Mouse (Mus musculus): ENCODE data around the gene Dcxr. TPM values are rescaled to one million over a fixed set of nuclear protein-coding genes. Genes with fewer than 3 reads are reported as not detected.

The Dcxr gene
- polyA plus RNA-seq, 1 experiment from 2014 or later, result 17.2 TPM

- DNase-seq (ENCODE audit: low read depth, low spot score), result no peak
- no peak for TF ChIP-seq CTCF (IDR thresholded peaks at IDR 0.05)
- ATAC-seq, result no peak
- ChIA-PET POLR2A (interaction anchor here (0.6 to 1.9 kb wide), 6 partner anchors 9 to 130 kb away, joined by 3 to 5 read pairs (median 4); no protein-coding TSS in a partner anchor), CTCF (interaction anchor here (0.8 to 3.7 kb wide), 6 partner anchors 12 to 64 kb away, joined by 3 to 16 read pairs (median 6); no protein-coding TSS in a partner anchor)
- in situ Hi-C loops (cut with MboI; ENCODE audit: low pct_unique_long_range_greater_than_20kb), result loop anchor here (5.0 kb wide), 2 partner anchors 55 to 85 kb away; partner anchors contain the start of gene Sirt7
- H3K27me3 ChIP-seq, result no peaks in the 10 kb centered on the region
Observed at GRCm38 (mm10) chr11:120711980-120712604, 15.0 kb downstream of the Dcxr start.

GRCm38 (mm10) chr11:120710672-120711071 is 16.4 kb downstream of the Dcxr start:
- ATAC-seq, result no peak
- DNase-seq (ENCODE audit: low read depth, low spot score), result no peak
- in situ Hi-C loops (cut with MboI; ENCODE audit: low pct_unique_long_range_greater_than_20kb), result loop anchor here (5.0 kb wide), 2 partner anchors 53 to 83 kb away; partner anchors contain the start of gene Sirt7
- no peak for TF ChIP-seq CTCF (IDR thresholded peaks at IDR 0.05)
- ChIA-PET POLR2A (interaction anchor here (0.6 to 1.9 kb wide), 6 partner anchors 13 to 331 kb away, joined by 3 to 5 read pairs (median 4); no protein-coding TSS in a partner anchor), CTCF (interaction anchor here (2.3 to 3.7 kb wide), 2 partner anchors 52 to 66 kb away, joined by 7 to 16 read pairs; no protein-coding TSS in a partner anchor)
- no peaks in the 10 kb centered on the region for H3K27me3 ChIP-seq

DNA sequence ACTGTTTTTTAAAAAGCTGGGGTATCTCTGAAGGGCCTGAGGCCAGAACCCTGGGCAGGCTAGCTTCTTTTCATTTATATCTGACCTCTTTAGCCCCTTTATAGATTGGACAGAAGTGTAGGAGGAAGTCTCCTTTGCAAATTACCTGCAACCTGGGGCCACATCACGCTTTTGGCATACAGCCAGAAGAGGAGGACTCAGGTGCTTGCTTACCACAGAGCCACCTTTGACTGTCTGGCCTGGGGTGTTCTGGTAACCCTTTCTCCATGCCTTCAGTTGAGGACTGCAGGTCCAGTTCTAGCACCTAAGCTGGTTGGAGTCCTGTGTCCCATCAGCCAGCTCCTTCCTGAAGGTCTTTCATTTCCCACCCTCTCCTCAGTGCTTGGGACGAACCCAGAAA is 17.5 kb downstream of the Dcxr start:
- CTCF ChIA-PET, result interaction anchor here (1.6 to 3.7 kb wide), 2 partner anchors 50 to 67 kb away, joined by 6 to 16 read pairs; no protein-coding TSS in a partner anchor
- no peaks in the 10 kb centered on the region for H3K27me3 ChIP-seq
- POLR2A ChIA-PET, result interaction anchor here (1.0 kb wide), 1 partner anchor 15 kb away, joined by 4 read pairs; no protein-coding TSS in a partner anchor
- no peak for ATAC-seq
- no peak for DNase-seq (ENCODE audit: low read depth, low spot score)
- no peak for TF ChIP-seq CTCF (IDR thresholded peaks at IDR 0.05)
- in situ Hi-C loops (cut with MboI; ENCODE audit: low pct_unique_long_range_greater_than_20kb), result no loop called here

DNA sequence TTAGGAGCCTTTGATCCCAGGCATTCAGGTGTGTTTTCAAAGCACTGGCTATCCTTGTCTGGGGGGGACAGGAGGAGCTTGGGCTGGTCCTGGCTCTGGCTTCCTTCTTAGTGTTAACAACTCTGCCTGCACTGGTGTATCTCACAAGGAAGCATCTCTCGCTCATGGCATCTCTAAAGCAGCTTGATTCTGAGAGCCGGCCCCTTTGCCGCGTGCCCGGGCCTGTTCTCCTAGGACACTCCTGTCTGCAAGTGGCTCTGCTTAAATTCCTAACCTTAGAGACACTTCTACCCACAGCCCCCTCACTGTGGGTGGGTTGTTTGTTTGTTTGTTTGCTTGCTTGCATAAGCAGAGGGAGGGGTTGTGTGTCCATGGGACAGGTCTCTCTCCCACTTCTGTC is 19.1 kb downstream of the Dcxr start:
- no peaks in the 10 kb centered on the region for H3K27me3 ChIP-seq
- TF ChIP-seq CTCF (IDR thresholded peaks at IDR 0.05), result no peak
- in situ Hi-C loops (cut with MboI; ENCODE audit: low pct_unique_long_range_greater_than_20kb), result no loop called here
- ATAC-seq (no peak), DNase-seq (ENCODE audit: low read depth, low spot score) (no peak)
- ChIA-PET POLR2A (no interaction called here), CTCF (interaction anchor here (1.1 kb wide), 1 partner anchor 10 kb away, joined by 3 read pairs; no protein-coding TSS in a partner anchor)

- ChIA-PET CTCF (interaction anchor here (1.6 kb wide), 1 partner anchor 10 kb away, joined by 6 read pairs; no protein-coding TSS in a partner anchor), POLR2A (no interaction called here)
- no peaks in the 10 kb centered on the region for H3K27me3 ChIP-seq
- in situ Hi-C loops (cut with MboI; ENCODE audit: low pct_unique_long_range_greater_than_20kb), result no loop called here
- ATAC-seq, result no peak
- no peak for DNase-seq (ENCODE audit: low read depth, low spot score)
- no peak for TF ChIP-seq CTCF (IDR thresholded peaks at IDR 0.05)
Observed at GRCm38 (mm10) chr11:120707225-120707624, 19.9 kb downstream of the Dcxr start.

DNA sequence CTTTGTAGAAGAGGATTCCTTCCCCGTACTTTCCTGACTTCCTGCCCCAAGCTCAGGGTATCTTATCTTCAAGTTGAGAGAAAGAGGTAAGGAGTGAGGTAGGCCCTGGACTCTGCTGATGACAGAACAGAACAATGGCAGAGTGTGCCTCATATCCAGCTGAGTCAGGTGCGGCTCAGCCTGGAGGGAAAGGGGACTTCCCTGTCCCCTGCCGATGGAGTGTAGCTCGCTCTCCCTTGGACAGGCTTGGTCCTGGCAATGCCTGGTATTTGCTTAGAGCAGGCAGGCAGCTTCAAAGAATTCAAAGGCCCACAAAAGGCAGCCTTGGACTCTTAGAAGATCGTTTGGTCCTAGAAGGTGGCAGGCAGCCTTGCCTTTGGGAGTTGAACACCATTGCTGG is 21.0 kb downstream of the Dcxr start:
- TF ChIP-seq CTCF (IDR thresholded peaks at IDR 0.05), result no peak
- ChIA-PET CTCF (interaction anchor here (0.9 to 1.6 kb wide), 2 partner anchors 8 to 46 kb away, joined by 4 to 6 read pairs; no protein-coding TSS in a partner anchor), POLR2A (no interaction called here)
- in situ Hi-C loops (cut with MboI; ENCODE audit: low pct_unique_long_range_greater_than_20kb), result no loop called here
- ATAC-seq (no peak), DNase-seq (ENCODE audit: low read depth, low spot score) (no peak)
- H3K27me3 ChIP-seq, result no peaks in the 10 kb centered on the region

- no peaks in the 10 kb centered on the region for H3K27me3 ChIP-seq
- ATAC-seq (no peak), DNase-seq (ENCODE audit: low read depth, low spot score) (no peak)
- in situ Hi-C loops (cut with MboI; ENCODE audit: low pct_unique_long_range_greater_than_20kb), result no loop called here
- ChIA-PET POLR2A (interaction anchor here (0.7 kb wide), 1 partner anchor 194 kb away, joined by 3 read pairs; no protein-coding TSS in a partner anchor), CTCF (interaction anchor here (3.3 kb wide), 1 partner anchor 72 kb away, joined by 9 read pairs; no protein-coding TSS in a partner anchor)
- no peak for TF ChIP-seq CTCF (IDR thresholded peaks at IDR 0.05)
Observed at GRCm38 (mm10) chr11:120704486-120705325, 22.4 kb downstream of the Dcxr start.

GRCm38 (mm10) chr11:120703696-120704454 is 23.2 kb downstream of the Dcxr start:
- DNase-seq (ENCODE audit: low read depth, low spot score) (no peak), ATAC-seq (no peak)
- in situ Hi-C loops (cut with MboI; ENCODE audit: low pct_unique_long_range_greater_than_20kb), result no loop called here
- no peak for TF ChIP-seq CTCF (IDR thresholded peaks at IDR 0.05)
- ChIA-PET POLR2A (interaction anchor here (0.8 kb wide), 1 partner anchor 8 kb away, joined by 3 read pairs; no protein-coding TSS in a partner anchor), CTCF (interaction anchor here (3.3 kb wide), 1 partner anchor 73 kb away, joined by 9 read pairs; no protein-coding TSS in a partner anchor)
- no peaks in the 10 kb centered on the region for H3K27me3 ChIP-seq

DNA sequence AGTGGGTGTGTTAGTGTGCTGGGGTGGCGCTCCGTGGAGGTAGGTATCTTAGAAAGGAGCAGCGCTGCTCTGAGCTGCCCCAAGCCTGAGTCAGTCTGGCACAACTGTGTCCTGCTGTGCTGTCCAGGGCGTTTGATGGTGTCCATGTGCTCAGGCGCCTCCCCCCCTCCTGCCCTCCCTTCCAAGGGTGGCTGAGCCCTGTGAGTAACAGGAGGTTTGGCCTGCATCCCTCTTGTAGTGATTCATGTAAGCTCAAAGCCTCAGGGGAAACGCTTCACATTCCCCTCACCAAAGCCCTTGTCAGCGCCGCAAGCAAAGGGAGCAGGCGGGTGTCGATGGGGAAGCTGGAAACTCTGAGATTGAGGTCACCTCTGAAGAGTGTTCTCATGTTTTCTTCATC is 29.3 kb downstream of the Dcxr start:
- CTCF ChIA-PET, result interaction anchor here (0.8 to 1.9 kb wide), 9 partner anchors 9 to 79 kb away, joined by 3 to 6 read pairs (median 4); partner anchors contain the start of gene Aspscr1
- ATAC-seq (peak; percentile 87), DNase-seq (ENCODE audit: low read depth, low spot score) (peak; percentile 93)
- POLR2A ChIA-PET, result interaction anchor here (1.3 to 4.0 kb wide), 2 partner anchors 13 to 24 kb away, joined by 3 to 12 read pairs; partner anchors contain the start of gene Aspscr1
- no peak for TF ChIP-seq CTCF (IDR thresholded peaks at IDR 0.05)
- no peaks in the 10 kb centered on the region for H3K27me3 ChIP-seq
- in situ Hi-C loops (cut with MboI; ENCODE audit: low pct_unique_long_range_greater_than_20kb), result no loop called here

Data from Patski (cell line).